Mouse (Mus musculus) ES-E14 (cell line): ENCODE results near the gene 1600002K03Rik. TPM values are rescaled to one million over a fixed set of nuclear protein-coding genes. Genes with fewer than 3 reads are reported as not detected.

Source experiments
- DNase-seq: peaks from one replicate; pipeline ENCODE4 v3.0.0-alpha.2; 2013; ENCODE audit warnings: low read depth, low spot score
- H3K27ac ChIP-seq: 2 replicates; pipeline ENCODE4 v1.5.1; 2012; ENCODE audit warnings: low read depth, mild to moderate bottlenecking, low read length, moderate library complexity, mixed read lengths; ENCODE audit not compliant: poor library complexity, insufficient read depth, severe bottlenecking
- H3K36me3 ChIP-seq: 2 replicates; pipeline ENCODE4 v1.6.1; 2012; ENCODE audit warnings: mild to moderate bottlenecking, low read length, moderate library complexity, mixed read lengths; ENCODE audit not compliant: control insufficient read depth, poor library complexity, insufficient read depth, severe bottlenecking
- H3K4me1 ChIP-seq, 2 experiments: fragments of 150-350 bp in 1 of 2; sonication (generic) in 1 of 2; 2 replicates each; pipeline ENCODE4 v1.6.1; 2012; ENCODE audit warnings: low read length in 2 of 2, mild to moderate bottlenecking in 1 of 2, mixed read lengths in 1 of 2; ENCODE audit not compliant: control insufficient read depth in 2 of 2, insufficient read depth in 2 of 2, poor library complexity in 1 of 2
- H3K4me3 ChIP-seq, 2 experiments: fragments of 150-350 bp in 1 of 2; sonication (generic) in 1 of 2; 2 replicates each; pipeline ENCODE4 v1.5.1; 2012; ENCODE audit warnings: low read length in 2 of 2, low read depth in 1 of 2, mild to moderate bottlenecking in 1 of 2, mixed read lengths in 1 of 2; ENCODE audit not compliant: insufficient read depth in 1 of 2, poor library complexity in 1 of 2, severe bottlenecking in 1 of 2
- H3K9ac ChIP-seq: 2 replicates; pipeline ENCODE4 v1.6.1; 2012; ENCODE audit warnings: low read depth, mild to moderate bottlenecking, low read length, mixed read lengths; ENCODE audit not compliant: poor library complexity, insufficient read depth, severe bottlenecking
- H3K9me3 ChIP-seq: fragments of 150-350 bp; sonication (generic); 2 replicates; pipeline ENCODE4 v1.6.1; 2012; ENCODE audit warnings: low read depth, mild to moderate bottlenecking, low read length; ENCODE audit not compliant: control insufficient read depth, insufficient read depth
- CHD2 ChIP-seq: IDR thresholded peaks from 2 replicates; pipeline ENCODE4 v1.6.1; 2014; ENCODE audit warnings: mild to moderate bottlenecking, low read depth, low read length, inconsistent platforms
- HCFC1 ChIP-seq: IDR thresholded peaks from 2 replicates; pipeline ENCODE4 v1.6.1; 2012; ENCODE audit warnings: low read length, inconsistent platforms, borderline replicate concordance; ENCODE audit not compliant: insufficient read depth
- MAFK ChIP-seq: IDR thresholded peaks from 2 replicates; pipeline ENCODE4 v1.6.1; 2014; ENCODE audit warnings: mild to moderate bottlenecking, low read depth, low read length, inconsistent platforms; ENCODE audit not compliant: insufficient read depth
- ZC3H11A ChIP-seq: IDR thresholded peaks from 2 replicates; pipeline ENCODE4 v1.6.1; 2012; ENCODE audit warnings: low read depth, mild to moderate bottlenecking, inconsistent platforms, low read length, borderline replicate concordance
- ZNF384 ChIP-seq: IDR thresholded peaks from 2 replicates; pipeline ENCODE4 v1.6.1; 2012; ENCODE audit warnings: low read depth, low read length, inconsistent platforms
- in situ Hi-C, 2 experiments: fragments of 600-800 bp; cut with MboI; formaldehyde crosslinking; loops; one replicate each; pipeline ENCODE4 v1.15.1; 2025; ENCODE audit warnings: low sequenced_read_pairs in 2 of 2, inconsistent platforms in 1 of 2; ENCODE audit not compliant: unreplicated experiment in 2 of 2
- total RNA-seq: library from RNA; depleted of rRNA; stranded (reverse); fragments of 300-350 nt; gene quantifications from 2 replicates; pipeline ENCODE4 v1.2.3, GENCODE M21; 2012

The 1600002K03Rik gene
- total RNA-seq, 1 experiment = 25.4 TPM

DNA sequence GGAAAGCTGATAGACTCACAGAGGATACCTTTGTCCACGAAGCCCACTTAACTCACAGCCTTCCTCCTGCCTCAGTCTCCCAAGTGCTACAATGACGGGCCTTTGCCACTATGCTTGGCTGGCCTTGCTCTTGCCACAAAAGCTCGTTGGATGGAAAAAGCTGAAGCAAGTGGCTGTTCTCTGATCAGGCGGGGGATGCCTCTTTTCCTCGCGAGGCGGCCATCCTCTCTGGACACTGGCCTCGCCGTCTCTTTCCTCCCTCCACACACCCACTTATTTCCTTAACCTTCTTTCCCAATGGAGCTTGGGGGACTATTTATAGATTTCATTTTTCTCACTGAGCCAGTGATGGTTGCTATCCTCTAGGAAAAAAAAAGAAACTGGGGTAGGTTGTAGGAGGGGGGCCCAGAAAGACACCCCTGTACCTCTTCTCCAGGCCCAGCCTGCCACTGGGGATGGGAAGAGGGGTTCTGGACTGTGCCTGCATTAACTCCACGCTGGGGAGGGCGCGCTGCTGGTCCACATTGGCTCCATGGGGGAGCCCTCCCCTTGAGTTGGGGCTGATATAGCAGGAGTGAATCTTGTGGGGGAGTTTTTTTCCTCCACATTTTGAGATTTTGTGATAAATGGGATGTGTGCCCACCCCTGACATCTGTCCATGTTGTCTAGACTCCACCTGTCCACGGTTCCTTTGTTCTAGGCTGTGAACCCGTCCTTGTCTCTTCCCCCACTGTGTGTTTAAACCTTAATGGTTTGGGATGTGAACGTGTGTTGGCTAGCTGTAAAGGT lies 15.4 kb upstream of the 1600002K03Rik start:
- Histone ChIP-seq H3K36me3 (peaks cover 41% of the 10 kb centered on the region), H3K4me3 (no peak overlapping the region)
- in situ Hi-C loops = no loop called here

DNA sequence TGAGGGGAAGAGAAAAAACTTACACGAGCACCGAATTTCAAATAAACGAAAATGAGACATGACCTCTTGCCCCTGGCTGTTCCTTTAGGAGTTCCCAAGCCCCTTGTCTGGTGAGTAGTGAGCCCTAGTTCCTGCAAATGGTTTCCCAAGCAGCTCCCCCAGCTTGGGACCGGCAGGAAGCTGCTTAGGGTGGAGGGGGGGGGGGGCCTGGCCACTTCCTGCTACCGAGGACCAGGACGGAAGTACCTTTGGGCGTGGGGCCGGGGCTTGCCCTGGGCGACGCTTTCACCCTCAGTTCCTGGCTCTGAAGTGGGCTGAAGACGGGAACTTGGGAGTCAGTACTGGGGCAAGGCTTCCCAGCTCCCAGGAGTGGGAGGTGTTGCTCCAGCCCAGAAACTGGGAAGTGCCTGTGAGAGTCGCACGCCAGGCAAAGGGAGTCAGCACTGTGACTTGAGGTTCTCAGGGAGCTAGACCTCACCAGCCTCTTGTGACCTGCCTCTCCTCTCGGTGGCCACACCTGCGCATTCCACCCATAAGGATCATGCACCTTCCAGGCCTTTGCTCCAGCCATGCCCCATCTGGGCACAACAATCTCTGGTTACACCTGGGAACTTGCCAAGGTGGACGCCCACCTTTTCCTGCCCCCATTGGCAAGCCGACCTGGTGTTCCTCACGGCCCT lies 14.3 kb upstream of the 1600002K03Rik start:
- Histone ChIP-seq H3K4me1 (peaks cover 4 to 35% of the 10 kb centered on the region in 2 experiments), H3K27ac (peak overlapping the region; percentile 88), H3K9ac (peak overlapping the region; percentile 41), H3K36me3 (peaks cover 37% of the 10 kb centered on the region), H3K4me3 (no peak overlapping the region), H3K9me3 (no peaks in the 10 kb centered on the region)
- in situ Hi-C loops = no loop called here
- TF ChIP-seq MAFK = no peak
- no peak for TF ChIP-seq ZC3H11A
- TF ChIP-seq ZNF384 = no peak
- no peak for TF ChIP-seq HCFC1
- no peak for TF ChIP-seq CHD2
- DNase-seq = no peak

More for the DNA sequence above, 15.4 kb upstream of the 1600002K03Rik start:
- no peak for TF ChIP-seq ZC3H11A
- TF ChIP-seq HCFC1 = no peak
- no peak for TF ChIP-seq ZNF384
- TF ChIP-seq MAFK = no peak
- TF ChIP-seq CHD2 = no peak
- H3K4me1 ChIP-seq = peaks cover 4 to 37% of the 10 kb centered on the region in 2 experiments
- H3K27ac ChIP-seq = no peak overlapping the region; the same call in 1 of the 2 replicates
- no peak for DNase-seq
- no peak overlapping the region for H3K9ac ChIP-seq
- no peaks in the 10 kb centered on the region for H3K9me3 ChIP-seq

DNA sequence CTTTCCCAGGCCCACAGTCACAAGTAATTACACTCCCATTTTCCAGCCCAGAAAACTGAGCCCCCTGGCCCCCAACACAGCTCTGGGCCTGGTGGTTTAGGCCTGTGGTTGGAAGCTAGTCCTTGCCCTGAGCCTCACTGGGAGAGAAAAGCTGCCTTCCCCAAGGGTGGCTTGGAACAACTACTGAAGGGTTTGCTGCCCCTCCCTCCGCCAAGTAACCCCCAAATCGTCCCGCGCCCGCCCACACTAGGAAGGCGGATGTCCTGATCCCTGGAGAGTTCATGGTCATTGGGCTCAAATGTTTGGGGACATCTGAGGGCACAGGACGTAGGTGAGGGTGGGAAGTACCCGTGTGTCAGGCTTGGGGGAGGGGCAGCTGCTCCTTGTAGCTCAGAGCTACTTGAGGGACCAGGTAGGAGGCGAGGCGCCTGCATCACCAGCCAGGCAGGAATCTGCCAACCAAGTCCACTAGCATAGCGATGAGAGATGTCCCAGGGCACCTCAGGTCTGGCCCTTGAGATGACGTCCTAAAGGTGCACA lies 13.7 kb upstream of the 1600002K03Rik start:
- peak overlapping the region; percentile 88 for H3K27ac ChIP-seq
- in situ Hi-C loops = no loop called here
- no peak for TF ChIP-seq ZNF384
- TF ChIP-seq CHD2 = no peak
- TF ChIP-seq ZC3H11A = no peak
- TF ChIP-seq MAFK = no peak
- TF ChIP-seq HCFC1 = no peak
- peak overlapping the region; percentile 40 for H3K4me3 ChIP-seq
- peaks cover 31% of the 10 kb centered on the region for H3K36me3 ChIP-seq
- H3K9ac ChIP-seq = peak overlapping the region; percentile 41; the same call in 1 of the 2 replicates
- no peaks in the 10 kb centered on the region for H3K9me3 ChIP-seq
- DNase-seq = no peak
- peaks cover 4 to 40% of the 10 kb centered on the region in 2 experiments for H3K4me1 ChIP-seq

DNA sequence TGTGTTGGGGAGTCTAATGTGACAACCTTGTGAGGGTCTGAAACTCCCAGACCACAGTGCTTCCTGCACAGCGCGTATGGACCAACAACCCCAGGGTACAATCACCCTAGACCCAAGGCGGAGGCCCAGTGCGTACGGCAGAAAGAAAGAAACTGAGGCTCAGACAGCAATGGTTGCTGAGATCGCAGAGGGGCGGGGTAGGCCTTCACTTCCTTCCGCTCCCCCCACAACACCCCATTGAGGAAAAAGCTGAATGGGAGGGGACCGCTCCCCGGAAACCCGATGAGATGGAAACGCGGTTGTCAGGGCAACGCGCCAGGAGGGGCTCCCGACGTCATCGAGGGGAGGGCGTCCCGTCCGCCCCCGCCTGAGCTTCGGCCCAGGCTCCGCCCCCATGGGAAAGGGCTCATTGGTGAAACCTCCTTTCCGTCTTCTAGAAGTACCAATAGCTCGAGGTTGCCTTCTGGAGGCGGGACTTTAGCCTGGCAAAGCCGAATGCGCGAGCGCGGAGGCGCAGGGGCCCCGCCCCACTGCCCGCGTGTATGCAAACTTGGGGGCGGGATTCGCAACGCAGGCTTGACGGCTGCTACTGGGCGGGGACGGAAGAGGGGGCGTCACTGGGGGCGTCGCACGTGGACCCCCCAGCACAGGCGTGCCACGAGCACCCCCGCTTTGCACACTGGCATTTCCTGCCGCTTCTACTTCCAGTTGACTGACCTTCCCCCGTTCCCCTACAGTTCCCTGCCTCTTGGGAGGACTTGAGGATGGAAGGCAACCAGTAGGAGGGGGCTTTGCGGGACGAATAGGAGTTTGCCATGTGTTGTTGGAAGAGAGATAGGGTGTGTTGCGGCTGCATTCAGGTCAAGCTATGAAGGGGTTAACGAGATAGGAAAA lies 12.9 kb upstream of the 1600002K03Rik start:
- H3K27ac ChIP-seq = peak overlapping the region; percentile 88
- peak; percentile 94 for DNase-seq
- H3K4me3 ChIP-seq = peak overlapping the region; percentile 45 to 57
- H3K9me3 ChIP-seq = no peaks in the 10 kb centered on the region
- H3K9ac ChIP-seq = peak overlapping the region; percentile 71
- peaks cover 4 to 38% of the 10 kb centered on the region in 2 experiments for H3K4me1 ChIP-seq
- no peak for TF ChIP-seq MAFK
- peak; percentile 85 for TF ChIP-seq CHD2
- no peak for TF ChIP-seq ZC3H11A
- TF ChIP-seq ZNF384 = no peak
- TF ChIP-seq HCFC1 = peak; percentile 35; the same call in 1 of the 2 replicates
- in situ Hi-C loops = no loop called here
- peaks cover 24% of the 10 kb centered on the region for H3K36me3 ChIP-seq
